Mouse (Mus musculus): ENCODE data around the gene Tmem217.

DNA sequence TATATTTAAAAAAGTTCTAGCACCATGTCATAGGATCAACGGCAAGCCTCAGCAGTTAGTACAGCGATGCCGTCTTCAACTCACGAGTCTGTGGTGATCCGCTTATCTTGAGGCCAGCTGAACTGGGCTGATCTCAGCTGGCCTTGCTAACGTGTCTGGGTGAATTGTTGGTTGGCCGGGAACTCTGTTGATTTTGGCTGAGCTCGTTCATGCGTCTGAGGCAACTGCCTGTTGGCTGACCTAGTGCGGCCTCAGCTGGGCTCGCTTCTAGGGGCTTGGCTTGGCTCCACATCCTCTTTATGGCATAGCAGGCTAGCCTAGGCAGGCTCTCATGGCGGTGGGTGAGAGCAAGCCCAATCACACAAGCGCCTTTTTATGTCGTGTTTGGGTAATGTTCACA, 10.8 kb downstream of the Tmem217 start:
- TF ChIP-seq CHD2 (IDR thresholded peaks at IDR 0.05; ENCODE audit: low read depth, low read length): no peak
- no peak for TF ChIP-seq ZNF384 (IDR thresholded peaks at IDR 0.05; ENCODE audit: low read depth, low read length)
- TF ChIP-seq ZC3H11A (IDR thresholded peaks at IDR 0.05; ENCODE audit: borderline replicate concordance, low read depth, low read length): no peak
- TF ChIP-seq MAFK (IDR thresholded peaks at IDR 0.05; ENCODE audit: insufficient read depth, low read depth, low read length): no peak
- TF ChIP-seq HCFC1 (IDR thresholded peaks at IDR 0.05; ENCODE audit: borderline replicate concordance, insufficient read depth, low read length): no peak
